Mouse (Mus musculus) left cerebral cortex, postnatal 14 days (tissue): ENCODE data around the gene Gm815. TPM values are rescaled to one million over a fixed set of nuclear protein-coding genes. Genes with fewer than 3 reads are reported as not detected.

Experiments used
- DNase-seq, 2 experiments: peaks; one replicate each; pipeline ENCODE4 v3.0.0; 2021 to 2022; ENCODE audit warnings: low spot score in 2 of 2, mixed read lengths in 1 of 2
- intact Hi-C: fragments of 180-260 bp; cut with DNase I; formaldehyde crosslinking; loops from one replicate; pipeline ENCODE4 v1.15.1; 2025
- total RNA-seq, 2 experiments: library from RNA; stranded (reverse); gene quantifications; 2 replicates each; pipeline ENCODE4 v1.2.3; 2021

The Gm815 gene
- total RNA-seq, 2 experiments from 2014 or later, result not detected

DNA sequence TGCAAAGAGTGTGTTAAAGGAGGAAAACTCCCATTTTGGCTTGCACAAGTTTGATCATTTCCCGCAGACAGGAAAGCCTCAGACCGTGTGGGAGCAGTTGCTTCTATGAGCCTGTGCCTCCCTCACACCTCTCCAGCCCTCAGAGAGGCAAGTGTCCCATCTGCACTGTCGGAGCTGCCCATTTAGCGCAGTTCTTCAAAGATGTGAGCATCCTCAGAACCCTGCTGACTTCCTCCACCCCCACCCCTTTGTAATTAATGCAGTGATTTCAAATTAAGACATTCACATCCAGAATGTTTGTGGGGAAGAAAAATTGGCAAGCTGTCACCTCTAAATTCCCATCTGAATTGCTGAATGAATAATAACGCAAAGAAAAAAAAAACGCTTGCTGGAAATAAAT, 12.8 kb upstream of the Gm815 start:
- DNase-seq, result no peak
- intact Hi-C loops, result no loop called here

DNA sequence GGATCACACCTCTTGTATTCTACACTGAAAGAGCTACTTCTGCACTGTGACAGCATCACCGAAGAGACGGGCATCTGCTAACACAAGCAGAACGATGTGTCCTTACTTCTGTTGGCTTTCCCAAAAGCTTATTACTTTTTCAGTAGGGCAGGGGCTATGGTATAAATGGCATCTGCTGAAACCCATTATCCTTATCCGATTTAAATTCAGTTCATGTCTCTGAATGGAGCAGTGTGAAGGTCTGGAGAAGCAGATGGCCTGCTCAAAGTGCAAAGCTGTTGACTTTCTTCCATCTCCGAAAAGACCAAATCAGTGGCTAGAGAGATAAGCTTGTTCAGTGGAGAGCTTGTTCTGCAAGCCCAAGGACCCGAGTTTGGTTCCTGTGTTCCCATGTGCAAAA, 10.1 kb upstream of the Gm815 start:
- DNase-seq, result no peak
- intact Hi-C loops, result no loop called here

DNA sequence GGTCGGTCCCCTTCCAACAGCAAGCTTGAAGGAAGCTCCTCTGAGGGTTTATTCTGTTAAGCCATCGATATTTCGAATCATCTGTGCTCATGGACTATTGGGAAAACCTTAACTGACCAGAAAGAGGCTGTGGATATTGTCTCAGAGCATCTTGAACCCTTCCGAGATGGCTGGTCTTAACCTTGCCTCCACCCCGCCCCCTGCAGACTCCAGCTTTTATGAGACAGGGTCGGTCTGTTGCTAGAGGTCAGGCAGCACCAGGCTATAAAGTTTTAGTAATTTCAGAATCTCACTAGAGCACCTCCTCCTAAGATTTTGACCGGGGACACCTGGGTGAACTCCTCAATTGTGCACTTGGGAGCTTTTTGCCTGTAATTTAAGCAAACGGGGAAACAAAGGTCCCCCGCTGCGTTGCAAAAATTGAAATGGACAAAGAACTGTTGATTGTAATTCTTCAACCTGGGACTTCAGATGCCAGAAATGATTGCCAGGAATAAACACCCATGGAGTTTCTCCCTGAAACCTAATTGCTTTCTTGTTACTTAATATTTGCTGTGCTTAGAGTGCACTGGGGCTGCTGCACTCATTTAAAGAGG, 8.4 kb upstream of the Gm815 start:
- DNase-seq, result no peak
- intact Hi-C loops, result no loop called here

DNA sequence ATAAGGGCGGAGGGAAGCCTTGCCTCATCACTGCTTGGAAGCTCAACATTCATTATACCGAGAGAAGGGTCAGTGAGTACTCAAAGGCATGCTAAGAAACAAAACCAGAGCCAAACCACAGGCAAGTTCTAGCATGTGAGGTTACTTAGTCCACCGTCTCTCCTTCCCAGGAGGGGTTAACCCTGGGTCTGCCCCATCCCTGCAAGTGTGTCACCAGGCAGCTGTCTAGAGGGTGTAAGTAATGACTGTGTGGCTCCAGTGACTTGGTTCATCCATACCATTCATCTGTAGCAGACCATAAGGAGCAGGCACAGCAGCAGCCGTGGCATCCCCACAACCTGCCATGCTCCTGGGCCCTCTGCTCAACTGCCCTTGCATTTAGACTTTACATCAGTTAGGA, 5.8 kb upstream of the Gm815 start:
- intact Hi-C loops, result no loop called here
- DNase-seq, result no peak

DNA sequence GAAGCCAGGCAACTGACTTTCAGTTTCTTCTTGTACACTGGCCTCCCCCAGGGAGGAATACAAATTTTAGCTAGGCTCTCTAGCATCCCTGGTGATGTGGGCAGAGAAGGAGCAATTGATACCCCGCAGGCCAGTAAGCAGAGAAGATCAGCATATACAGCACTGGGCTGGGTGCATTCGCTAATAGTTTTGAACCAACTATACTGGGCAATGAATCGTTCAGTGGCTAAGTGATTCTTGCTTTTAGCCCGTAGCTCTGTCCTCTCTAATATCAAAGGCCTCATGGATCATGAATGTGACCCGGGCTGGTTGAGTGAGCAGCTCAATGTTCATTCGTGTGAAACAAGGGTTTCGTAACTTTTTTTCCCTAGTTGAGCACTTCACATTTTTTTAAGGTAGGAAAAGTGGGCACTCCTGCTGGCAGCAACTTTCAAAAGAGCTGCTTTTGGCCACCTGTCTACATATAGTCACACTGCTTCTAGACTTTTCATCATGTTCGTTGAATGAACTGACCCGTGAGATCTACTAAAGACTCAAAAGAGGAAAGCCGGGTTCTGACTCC, 3.7 kb upstream of the Gm815 start:
- intact Hi-C loops, result no loop called here

DNA sequence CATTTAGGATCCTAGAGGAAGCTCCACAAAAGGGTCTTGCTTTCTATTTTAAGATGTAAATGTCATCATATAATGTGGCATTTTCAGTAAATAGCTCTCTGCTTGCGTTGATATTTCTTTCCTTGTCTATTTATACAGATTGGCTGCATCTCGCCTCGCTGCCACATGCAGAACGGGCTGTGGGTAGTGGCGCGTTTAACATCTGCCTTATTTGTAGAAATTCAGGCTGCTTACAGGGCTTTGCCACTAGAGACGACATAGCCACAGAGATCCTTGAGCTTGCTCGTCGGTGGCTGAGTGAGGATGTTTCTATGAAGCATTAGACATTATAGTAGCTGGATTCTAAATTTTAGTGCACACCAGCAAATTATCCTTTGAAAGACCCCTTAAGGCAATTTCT, 2.5 kb downstream of the Gm815 start:
- DNase-seq, result peak; percentile 66 to 87
- intact Hi-C loops, result no loop called here

More for the DNA sequence above, 3.7 kb upstream of the Gm815 start:
- no peak for DNase-seq

DNA sequence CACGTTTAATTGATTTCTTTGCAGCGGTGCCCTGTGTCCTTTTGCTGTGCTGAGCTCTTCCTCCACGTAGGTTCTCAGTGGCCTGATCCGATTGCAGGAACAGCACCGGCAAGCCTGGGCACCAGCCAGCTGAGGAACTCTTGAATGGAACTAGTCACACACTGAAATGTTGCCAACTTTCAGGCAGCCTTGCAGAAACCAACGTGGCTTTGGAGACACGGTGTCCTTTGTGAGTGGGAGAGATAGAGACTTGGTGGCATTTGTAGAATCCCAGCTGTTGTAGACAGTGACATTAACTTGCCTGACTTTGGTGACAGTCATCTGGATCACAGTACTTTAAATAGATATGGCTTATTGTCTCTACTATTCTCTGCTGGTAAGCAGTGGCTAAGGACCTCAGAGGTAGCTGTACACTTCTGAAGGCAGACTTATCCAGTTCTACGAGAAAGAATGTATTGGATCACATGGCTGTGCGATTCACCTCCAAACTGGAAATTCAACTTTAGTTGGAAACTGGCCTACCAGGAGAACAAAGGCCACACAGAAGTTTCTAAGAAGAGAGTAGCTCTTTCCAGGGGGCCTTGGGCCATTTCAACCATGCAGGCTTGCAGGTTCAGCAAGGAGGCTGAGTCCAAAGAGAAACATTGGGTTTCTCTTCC, 5.8 kb downstream of the Gm815 start:
- intact Hi-C loops, result loop anchor here (5.0 kb wide), 1 partner anchor 536 kb away; the partner anchor contains the start of gene Pum3
- peak; percentile 32 to 80 for DNase-seq

DNA sequence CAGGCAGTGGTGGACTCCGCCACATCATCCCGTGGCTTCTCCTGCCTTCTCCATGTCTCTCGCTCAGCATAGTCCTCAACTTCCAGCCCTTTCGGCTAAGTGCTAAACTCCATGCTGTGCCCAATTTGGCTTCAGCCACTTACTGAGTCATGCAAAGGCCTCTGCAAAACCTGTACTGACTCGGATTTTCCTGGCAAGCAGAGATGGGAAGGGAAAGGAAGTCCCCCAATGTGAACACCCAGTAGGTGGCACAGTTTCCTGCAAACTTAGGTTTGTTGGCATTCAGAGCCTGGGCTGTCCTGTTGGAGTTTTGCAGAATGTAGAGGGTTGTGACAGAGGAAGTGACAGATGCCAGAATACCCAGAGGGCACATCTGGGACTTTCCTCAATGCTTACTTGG, 7.2 kb downstream of the Gm815 start:
- DNase-seq, result no peak
- intact Hi-C loops, result loop anchor here (5.0 kb wide), 1 partner anchor 534 kb away; the partner anchor contains the start of gene Pum3

DNA sequence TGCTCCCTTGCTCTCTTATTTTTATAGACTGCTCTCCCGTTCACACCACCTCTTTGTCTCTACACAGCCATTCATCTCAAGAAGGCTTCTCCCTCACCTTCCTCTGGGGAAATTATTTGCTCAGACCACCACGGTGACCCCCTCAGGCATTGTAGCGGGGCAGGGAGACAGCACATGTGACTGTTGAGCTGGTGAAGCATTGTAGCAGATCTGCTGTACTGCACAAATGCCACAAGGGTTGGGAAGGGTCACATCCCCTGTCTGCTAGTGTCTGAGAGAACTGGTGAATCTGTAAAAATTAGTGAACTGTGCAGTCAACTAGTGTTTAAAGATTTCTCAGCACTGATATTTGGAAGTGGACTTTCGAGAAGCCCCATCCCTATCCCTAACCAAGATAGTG, 16.5 kb downstream of the Gm815 start:
- DNase-seq, result no peak
- intact Hi-C loops, result no loop called here

DNA sequence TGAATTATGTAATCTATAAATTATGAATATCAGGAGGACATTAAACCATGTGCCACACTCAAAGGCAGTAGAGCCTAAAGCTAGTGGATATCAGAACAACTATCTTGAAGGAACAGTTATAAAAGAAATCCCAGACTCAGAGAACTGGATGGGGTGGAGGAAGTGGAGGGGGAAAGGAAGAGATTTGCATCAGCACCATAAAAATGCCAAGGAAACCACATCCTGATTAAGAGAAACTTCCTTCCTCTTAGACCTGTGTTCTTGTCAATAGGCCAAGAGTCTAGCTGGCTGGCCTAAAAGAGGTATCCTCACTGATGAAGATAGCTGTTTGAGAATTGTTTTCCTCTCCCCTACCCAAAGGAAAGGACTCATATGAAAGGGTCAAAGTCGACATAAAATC, 28.6 kb downstream of the Gm815 start:
- DNase-seq, result no peak
- intact Hi-C loops, result no loop called here

DNA sequence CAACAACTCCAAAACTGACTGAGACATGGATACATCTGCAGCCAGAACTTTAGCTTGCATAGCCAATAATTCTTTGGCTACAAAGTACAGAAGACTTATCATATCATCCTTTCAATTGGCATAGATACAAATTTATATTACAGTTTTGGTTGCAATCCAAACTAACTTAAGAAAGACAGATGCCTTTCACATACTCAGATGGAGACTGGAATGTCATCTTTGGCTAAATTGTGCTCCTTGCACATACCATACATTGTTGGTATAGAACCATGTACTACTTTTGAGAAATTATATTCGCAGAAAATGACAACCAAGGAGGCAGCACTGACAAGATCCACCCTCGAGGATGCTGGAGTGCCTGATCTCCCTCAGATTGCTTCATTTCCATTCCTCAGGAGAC, 35.1 kb downstream of the Gm815 start:
- intact Hi-C loops, result no loop called here
- DNase-seq, result no peak

DNA sequence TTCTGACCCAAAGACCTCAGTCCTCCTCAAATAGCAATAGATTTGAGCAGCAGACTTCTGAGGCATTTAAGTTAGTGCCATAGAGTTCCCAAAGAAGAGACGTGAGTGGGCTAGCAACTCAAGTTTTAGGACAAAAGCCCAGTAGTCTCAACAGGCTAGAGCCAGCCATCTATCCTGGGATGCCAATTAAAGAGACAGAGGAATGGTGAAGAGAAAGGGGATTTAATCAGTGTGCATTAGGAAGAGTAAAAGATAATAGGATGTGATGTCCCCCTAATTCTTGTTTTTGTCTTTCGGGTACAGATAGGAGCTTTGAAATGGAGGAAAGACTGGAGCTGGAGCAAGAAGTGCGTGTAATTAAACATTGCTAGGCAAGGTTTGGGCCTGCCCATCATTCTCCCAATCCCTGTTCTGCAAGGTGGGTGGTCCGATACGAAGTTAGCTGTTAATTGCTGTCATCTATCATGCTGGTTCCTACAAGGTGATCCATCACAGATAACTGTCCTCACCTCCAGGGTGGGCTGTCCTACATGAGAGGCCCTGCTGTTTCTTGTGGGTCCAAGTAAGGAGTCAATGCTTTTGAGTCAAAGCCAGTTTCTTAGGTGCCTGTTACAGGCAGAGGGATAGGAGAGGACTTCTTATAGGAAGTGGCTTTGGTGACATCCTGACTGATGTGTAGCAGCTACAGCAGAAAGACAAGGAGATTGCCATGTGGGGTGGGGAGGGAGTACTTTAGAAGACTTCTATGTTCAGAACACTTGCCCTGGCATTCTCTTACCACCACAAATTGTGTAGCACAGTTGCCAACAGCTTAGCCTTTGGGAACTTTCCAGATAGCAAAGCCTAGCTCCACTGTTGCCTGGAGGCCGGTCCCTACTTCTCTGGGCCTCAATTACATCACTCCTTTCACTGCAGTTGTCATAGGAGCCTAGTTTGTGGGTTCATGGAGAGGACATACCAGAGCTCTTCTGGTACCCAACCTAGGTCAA, 44.9 kb downstream of the Gm815 start:
- intact Hi-C loops, result no loop called here
- DNase-seq, result peak; percentile 17 to 58

DNA sequence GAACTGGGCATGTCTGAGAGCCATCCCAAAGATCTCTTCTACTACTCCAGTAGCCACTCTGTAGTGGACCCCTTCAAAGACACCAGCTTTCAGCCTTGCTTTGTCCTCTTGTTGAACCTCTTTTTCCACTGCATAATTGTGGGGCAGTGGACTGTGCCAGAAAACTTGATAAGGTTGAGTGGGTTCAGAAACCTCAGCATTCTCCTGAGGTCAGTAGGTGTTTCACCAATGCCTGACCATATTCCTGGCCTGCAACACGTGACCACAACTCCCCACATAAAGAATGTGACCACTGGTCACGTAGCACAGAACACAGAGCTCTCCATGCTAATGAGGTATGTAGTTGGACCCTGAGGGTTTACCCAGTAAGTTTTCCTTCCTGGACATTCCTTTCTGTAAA, 48.5 kb downstream of the Gm815 start:
- intact Hi-C loops, result no loop called here
- DNase-seq, result no peak
